Comparison of ENCODE assay signal across 9 mouse cellular contexts in genomic region chr8:69268525-69268924, GRCm38 (mm10). TPM values are rescaled to one million over a fixed set of nuclear protein-coding genes. Genes with fewer than 3 reads are reported as not detected.
A peak's percentile ranks its signal among the peaks of the same experiment; 100 is the strongest.
DNase-seq lines count a peak whose midpoint lies in the region; ATAC-seq and TF ChIP-seq lines count a peak whose summit lies in the region.
"Had no signal": no experiment of that assay in that cellular context is flagged by ENCODE, and none has a peak within 500 bp of the region (broad histone marks: within the 10 kb centered on the region; RNA-seq: fewer than 3 reads in every experiment).

No protein-coding gene starts in this region.

- no peak overlapping the region for H3K4me2 ChIP-seq in kidney, embryonic 14.5 days (replicated peaks; ENCODE audit: low read depth, low read length)

- 0 out of 2 replicates have a peak, but pooled peaks have one; percentile 19 for TF ChIP-seq CTCF in kidney, adult 2 months (conservative IDR thresholded peaks at IDR 0.05; ENCODE audit: insufficient read depth, insufficient read length, low read depth, low read length)

- no peak overlapping the region for H3K4me3 ChIP-seq in kidney, adult 2 months (ENCODE audit: insufficient read depth, low read depth, low read length)
- no peak overlapping the region for H3K4me3 ChIP-seq in kidney, embryonic 14.5 days (ENCODE audit: low read length)

- H3K27ac ChIP-seq in kidney, adult 2 months (ENCODE audit: insufficient read depth, low read depth, low read length): no peak overlapping the region
- H3K27ac ChIP-seq in kidney, embryonic 14.5 days (ENCODE audit: low read depth, low read length): no peak overlapping the region

- H3K27me3 ChIP-seq in kidney, adult 2 months (replicated peaks; ENCODE audit: control insufficient read depth, insufficient read depth, low read length): no peaks in the 10 kb centered on the region
- H3K27me3 ChIP-seq in kidney, embryonic 14.5 days (ENCODE audit: control insufficient read depth, insufficient read depth, low read length): no peaks in the 10 kb centered on the region

- peak; percentile 5 to 35 for DNase-seq in cerebellum, adult 18-20 months
- DNase-seq in cerebellum, adult 9-11 months: no peak
- peak; percentile 16 for DNase-seq in kidney, adult 2 months
- peak; percentile 21 for DNase-seq in A20 (ENCODE audit: low read depth, low spot score)
- peak; percentile 21 for DNase-seq in embryo, embryonic 11 days
- DNase-seq in urinary bladder, adult 2 months (ENCODE audit: low spot score): no peak

- 50% methylated on average over 4 of the region's 4 CpGs for WGBS in kidney, adult 2 months
- WGBS in kidney, embryonic 14.5 days: 64% methylated on average over 4 of the region's 4 CpGs

- H3K36me3 ChIP-seq in kidney, adult 2 months (ENCODE audit: control insufficient read depth, insufficient read depth, low read length): no peaks in the 10 kb centered on the region
- H3K36me3 ChIP-seq in kidney, embryonic 14.5 days (ENCODE audit: control insufficient read depth, insufficient read depth, low read length): no peaks in the 10 kb centered on the region

- no peak for TF ChIP-seq POLR2A in kidney, adult 2 months (IDR thresholded peaks at IDR 0.05; ENCODE audit: low read depth, low read length)

- no peak overlapping the region for H3K9ac ChIP-seq in kidney, embryonic 14.5 days (ENCODE audit: low read depth, low read length)

- H3K4me1 ChIP-seq in kidney, adult 2 months (ENCODE audit: control insufficient read depth, insufficient read depth, low read length): no peaks in the 10 kb centered on the region
- 0 out of 2 replicates have a peak, but pooled peaks cover 3% of the 10 kb centered on the region for H3K4me1 ChIP-seq in kidney, embryonic 14.5 days (ENCODE audit: control insufficient read depth, insufficient read depth, low read length)

- ATAC-seq in kidney, embryonic 14.5 days (ENCODE audit: low FRiP score, low TSS enrichment): no peak
- no peak for ATAC-seq in frontal cortex, adult (ENCODE audit: low TSS enrichment)
- ATAC-seq: hindbrain, embryonic 16.5 days had no signal

- H3K9me3 ChIP-seq in kidney, embryonic 14.5 days (ENCODE audit: control insufficient read depth, low read length): no peaks in the 10 kb centered on the region

RNA-seq across cellular contexts. Expression of gene D130040H23Rik, which starts 2.4 kb away (rescaled TPM):
- polyA plus RNA-seq in kidney, adult 2 months (2012; rRNA removed): 0.20 and 0.27 TPM in 2 replicates
- 5.3 and 5.4 TPM in 2 replicates for polyA plus RNA-seq in kidney, embryonic 14.5 days (2014; fragmentation: Nextera tagmentation; extraction: Ambion mirVana)
- 2.8 and 4.5 TPM in 2 replicates for polyA plus RNA-seq in urinary bladder, adult 2 months (2012; rRNA removed)

RNA-seq across cellular contexts. Expression of gene Zfp930, which starts 59.7 kb away (rescaled TPM):
- 2.5 and 3.0 TPM in 2 replicates for polyA plus RNA-seq in kidney, adult 2 months (2012; rRNA removed)
- 20.2 and 24.4 TPM in 2 replicates for polyA plus RNA-seq in kidney, embryonic 14.5 days (2014; fragmentation: Nextera tagmentation; extraction: Ambion mirVana)
- 9.4 and 10.8 TPM in 2 replicates for polyA plus RNA-seq in urinary bladder, adult 2 months (2012; rRNA removed)

Comparison
In these comparisons a context has a peak if more than half of its experiments do, and no peak if none do; other contexts are left out.
1. DNase-seq: peak in cerebellum, adult 18-20 months (2 of 2), kidney, adult 2 months (single experiment), A20 (single experiment) and embryo, embryonic 11 days (single experiment); none in cerebellum, adult 9-11 months (single experiment) and urinary bladder, adult 2 months (single experiment).